Mouse (Mus musculus): Measurements from ENCODE around the gene Rpa3.

DNA sequence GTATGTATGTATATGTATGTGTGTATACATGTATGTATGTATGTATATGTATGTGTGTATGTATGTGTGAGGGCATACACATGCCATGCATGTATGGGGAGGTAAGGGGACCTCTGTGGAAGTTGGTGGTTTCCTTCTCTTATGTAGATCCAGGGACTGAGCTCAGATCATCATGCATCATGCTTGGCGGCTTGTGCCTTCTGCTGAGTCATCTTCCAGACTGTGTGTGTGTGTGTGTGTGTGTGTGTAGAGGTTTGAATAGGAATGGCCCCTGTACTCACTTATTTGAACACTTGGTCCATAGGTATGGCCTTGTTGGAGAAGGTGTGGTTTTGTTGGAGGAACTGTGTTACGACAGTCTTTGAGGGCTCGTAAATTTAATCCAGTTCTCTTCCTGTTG is 27.2 kb upstream of the Rpa3 start:
- TF ChIP-seq CTCF (conservative IDR thresholded peaks at IDR 0.05; ENCODE audit: low read length): no peak
- TF ChIP-seq POU5F1 (IDR thresholded peaks at IDR 0.05; ENCODE audit: borderline replicate concordance, low read length): no peak
- no peak for TF ChIP-seq NANOG (IDR thresholded peaks at IDR 0.05; ENCODE audit: borderline replicate concordance, low read length)

Data from E14TG2a.4 (cell line).